Mouse (Mus musculus) Muller cell, postnatal 12 days (primary cell): Measurements from ENCODE around the gene Qrich2.
"Not testable (repeated sequence)": the region's sequence is repeated elsewhere in the genome, so short reads cannot be mapped to it uniquely, and the experiment has no call there.

Source experiments
- DNase-seq: peaks from one replicate; pipeline ENCODE4 v3.0.0-alpha.2; 2015; ENCODE audit errors: inconsistent ontology term

Qrich2 gene

GRCm38 (mm10) chr11:116466141-116466540, at the start of gene Qrich2:
Gene Qrich2 (minus strand): TSS chr11:116466241.
- no peak for DNase-seq

GRCm38 (mm10) chr11:116515330-116516020, 49.4 kb upstream of the Qrich2 start:
- no peak for DNase-seq

- no peak for DNase-seq
Observed at GRCm38 (mm10) chr11:116513531-116514038, 47.5 kb upstream of the Qrich2 start.

GRCm38 (mm10) chr11:116512987-116513386, 46.9 kb upstream of the Qrich2 start:
- no peak for DNase-seq

- no peak for DNase-seq
Observed at GRCm38 (mm10) chr11:116512154-116512553, 46.1 kb upstream of the Qrich2 start.

GRCm38 (mm10) chr11:116511301-116511868, 45.3 kb upstream of the Qrich2 start:
- no peak for DNase-seq

- DNase-seq: no peak
Observed at GRCm38 (mm10) chr11:116508689-116509088, 42.6 kb upstream of the Qrich2 start.

GRCm38 (mm10) chr11:116506151-116506875, 40.3 kb upstream of the Qrich2 start:
- DNase-seq: no peak

- DNase-seq: no peak
Observed at GRCm38 (mm10) chr11:116505573-116505972, 39.5 kb upstream of the Qrich2 start.

- no peak for DNase-seq
Observed at GRCm38 (mm10) chr11:116504516-116504915, 38.5 kb upstream of the Qrich2 start.

- DNase-seq: peak; percentile 82
Observed at GRCm38 (mm10) chr11:116501005-116501746, 35.1 kb upstream of the Qrich2 start.

- DNase-seq: no peak
Observed at GRCm38 (mm10) chr11:116499018-116499417, 33.0 kb upstream of the Qrich2 start.

- no peak for DNase-seq
Observed at GRCm38 (mm10) chr11:116498596-116498995, 32.6 kb upstream of the Qrich2 start.

- DNase-seq: no peak
Observed at GRCm38 (mm10) chr11:116497313-116497712, 31.3 kb upstream of the Qrich2 start.

- DNase-seq: peak; percentile 87
Observed at GRCm38 (mm10) chr11:116494474-116495174, 28.6 kb upstream of the Qrich2 start.

- DNase-seq: peak; percentile 38
Observed at GRCm38 (mm10) chr11:116493795-116494252, 27.8 kb upstream of the Qrich2 start, which contains the start of gene Prpsap1. Gene Prpsap1 (minus strand): TSS chr11:116494202.

GRCm38 (mm10) chr11:116493191-116493590, 27.1 kb upstream of the Qrich2 start:
- no peak for DNase-seq

GRCm38 (mm10) chr11:116492507-116492906, 26.5 kb upstream of the Qrich2 start:
- DNase-seq: not testable (repeated sequence)

GRCm38 (mm10) chr11:116491338-116491737, 25.3 kb upstream of the Qrich2 start:
- DNase-seq: no peak

- DNase-seq: peak; percentile 95
Observed at GRCm38 (mm10) chr11:116490232-116491107, 24.4 kb upstream of the Qrich2 start.
